Mouse (Mus musculus): ENCODE results near the gene 1700028P14Rik.

- TF ChIP-seq POLR2A (IDR thresholded peaks at IDR 0.05; ENCODE audit: low read depth, low read length) (no peak), CTCF (IDR thresholded peaks at IDR 0.05; ENCODE audit: extremely low read depth, insufficient read depth, insufficient read length, insufficient replicate concordance) (no peak)
These were observed 120.7 kb downstream of the 1700028P14Rik start for GRCm38 (mm10) chr19:23531899-23532298.

All from spleen, adult 2 months (tissue).